Mouse (Mus musculus) brain, adult 2 months (tissue): ENCODE data around the gene Ccnjl.
A peak's percentile ranks its signal among the peaks of the same experiment; 100 is the strongest.

Experiments
- DNase-seq: peaks from one replicate; pipeline ENCODE4 v3.0.0; 2011; ENCODE audit warnings: low read depth, low spot score

Gene Ccnjl

GRCm38 (mm10) chr11:43520521-43520920 is 8.1 kb upstream of the Ccnjl start:
- no peak for DNase-seq

DNA sequence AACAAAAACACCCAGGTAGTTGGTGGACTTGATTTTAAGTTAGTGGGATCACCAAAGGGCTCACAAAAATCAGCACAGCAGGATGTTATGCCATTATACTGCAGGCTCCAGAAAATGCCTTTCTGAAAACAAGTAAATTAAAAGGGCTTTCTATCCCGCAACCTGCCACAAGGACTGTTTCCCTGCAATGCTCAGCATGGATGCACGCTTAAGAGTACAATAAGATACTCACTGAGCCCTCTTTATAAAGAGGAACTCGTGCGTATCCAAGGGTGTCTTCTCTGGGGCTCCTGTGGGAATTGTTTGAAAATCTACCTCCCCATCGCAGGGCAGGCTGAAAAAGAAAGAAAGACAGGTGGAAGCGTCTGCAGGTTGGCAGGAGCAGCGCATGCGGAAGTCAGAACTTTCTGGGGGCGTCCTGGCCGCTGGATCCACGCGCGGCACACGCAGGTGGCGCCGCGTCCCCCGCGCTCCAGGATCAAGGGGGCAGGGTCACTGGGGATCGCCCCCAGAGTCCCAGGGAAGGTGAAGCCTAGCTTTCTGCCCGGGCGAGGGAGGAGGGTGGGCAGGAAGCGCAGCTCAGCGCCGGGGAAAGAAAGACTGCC is 404 bp upstream of the Ccnjl start:
- peak; percentile 60 for DNase-seq

DNA sequence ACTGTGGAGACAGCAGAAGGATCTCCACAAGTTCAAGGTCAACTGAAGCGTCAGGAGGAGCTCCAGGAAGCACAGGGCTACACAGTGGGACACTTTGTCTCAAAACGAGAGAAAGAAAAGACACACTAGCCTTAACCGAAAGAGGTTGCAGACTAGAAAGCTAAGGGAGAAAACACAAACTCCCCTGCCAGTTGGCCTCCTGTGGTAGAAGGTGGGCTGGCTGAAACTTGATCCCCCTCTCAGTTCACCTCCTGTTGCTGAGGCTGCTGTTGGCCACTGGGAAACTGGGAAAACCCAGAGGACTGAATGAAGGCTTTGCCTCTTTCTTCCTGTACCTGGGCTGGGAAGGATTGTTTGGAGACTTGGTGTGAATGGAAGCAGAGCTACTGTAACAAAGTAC is 1.5 kb downstream of the Ccnjl start:
- DNase-seq: no peak

DNA sequence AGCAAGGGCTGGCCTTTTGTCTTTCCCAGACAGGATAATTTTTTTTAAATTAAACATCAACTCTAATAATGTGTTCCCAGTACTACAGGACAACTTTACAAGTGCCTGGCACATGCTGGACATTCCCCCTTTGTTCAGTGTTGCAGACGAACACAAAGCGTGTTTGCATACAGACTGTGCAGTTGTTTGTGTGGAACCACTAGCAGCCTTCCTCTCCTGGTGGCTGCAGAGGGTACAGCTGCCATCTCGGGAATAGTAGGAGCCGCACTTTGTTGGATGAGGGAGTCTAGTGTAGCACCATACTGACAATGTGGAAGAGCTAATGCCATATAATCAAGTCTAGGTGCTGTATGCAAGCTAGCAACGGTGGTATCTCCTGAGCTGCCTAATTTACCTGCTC is 3.0 kb downstream of the Ccnjl start:
- peak; percentile 60 for DNase-seq

GRCm38 (mm10) chr11:43537074-43537473 is 8.5 kb downstream of the Ccnjl start:
- DNase-seq: no peak

GRCm38 (mm10) chr11:43539863-43540262 is 11.3 kb downstream of the Ccnjl start:
- no peak for DNase-seq

GRCm38 (mm10) chr11:43543711-43544466 is 15.3 kb downstream of the Ccnjl start:
- DNase-seq: no peak

- DNase-seq: no peak
These were observed 16.2 kb downstream of the Ccnjl start for GRCm38 (mm10) chr11:43544819-43545218.

GRCm38 (mm10) chr11:43545873-43546475 is 17.4 kb downstream of the Ccnjl start:
- no peak for DNase-seq

- DNase-seq: no peak
These were observed 18.1 kb downstream of the Ccnjl start for GRCm38 (mm10) chr11:43546678-43547077.

GRCm38 (mm10) chr11:43548148-43548547 is 19.6 kb downstream of the Ccnjl start:
- peak; percentile 91 for DNase-seq

DNA sequence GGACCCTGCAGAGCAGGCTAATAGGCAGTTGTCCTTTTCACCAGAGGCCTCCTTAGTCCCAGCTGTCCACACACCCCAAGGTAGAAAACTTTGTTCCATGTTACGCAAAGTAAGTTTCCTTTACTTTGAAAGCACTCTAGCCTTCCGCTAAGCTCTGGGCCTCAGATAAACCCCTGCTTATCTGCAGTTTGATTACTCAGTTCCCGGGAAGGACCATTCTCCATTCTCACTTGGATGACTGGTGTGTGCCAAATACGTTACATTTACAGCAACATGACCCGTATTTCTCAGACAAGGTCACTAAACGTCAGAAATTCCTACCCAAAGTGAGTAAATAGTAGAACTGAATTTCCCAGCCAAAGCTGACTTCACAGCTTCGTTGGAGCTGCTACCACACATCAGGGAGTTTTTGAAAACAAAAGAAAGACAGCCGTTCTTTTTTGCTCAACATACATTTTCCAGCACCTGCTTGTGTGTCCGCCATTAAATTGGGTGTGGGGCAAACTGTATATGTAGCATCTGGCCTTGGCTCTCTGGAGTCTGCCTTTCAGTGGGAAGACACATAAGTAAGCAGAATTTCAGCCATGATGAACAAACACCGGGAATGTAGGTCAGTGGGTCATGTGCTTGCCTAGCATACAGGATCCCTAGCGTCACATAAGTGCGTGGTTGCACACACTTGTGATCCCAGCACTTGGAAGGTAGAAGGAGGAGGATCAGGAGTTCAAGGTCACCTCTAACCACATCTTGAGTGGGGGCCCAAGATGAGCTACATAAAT is 20.3 kb downstream of the Ccnjl start:
- peak; percentile 32 for DNase-seq

DNA sequence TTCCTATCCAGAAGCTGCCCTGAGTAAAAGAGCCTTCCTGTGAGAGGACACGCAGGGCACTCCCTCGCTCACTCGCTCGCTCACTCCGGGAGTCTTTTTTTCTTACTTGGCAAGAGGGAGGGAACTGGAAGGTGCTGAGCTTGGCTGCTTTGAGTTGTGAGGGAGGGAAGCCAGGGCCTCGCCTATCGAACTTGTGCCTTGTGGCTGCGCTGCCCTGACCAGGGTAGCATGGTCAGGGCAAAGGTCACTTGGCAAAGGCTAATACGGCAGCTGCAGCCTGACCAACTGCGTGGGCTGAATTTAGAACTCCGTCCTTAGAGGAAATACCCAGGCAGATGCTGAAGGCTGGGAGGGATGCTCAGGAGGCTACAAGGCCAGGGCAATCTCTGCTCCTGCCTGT is 21.1 kb downstream of the Ccnjl start:
- peak; percentile 53 for DNase-seq

DNA sequence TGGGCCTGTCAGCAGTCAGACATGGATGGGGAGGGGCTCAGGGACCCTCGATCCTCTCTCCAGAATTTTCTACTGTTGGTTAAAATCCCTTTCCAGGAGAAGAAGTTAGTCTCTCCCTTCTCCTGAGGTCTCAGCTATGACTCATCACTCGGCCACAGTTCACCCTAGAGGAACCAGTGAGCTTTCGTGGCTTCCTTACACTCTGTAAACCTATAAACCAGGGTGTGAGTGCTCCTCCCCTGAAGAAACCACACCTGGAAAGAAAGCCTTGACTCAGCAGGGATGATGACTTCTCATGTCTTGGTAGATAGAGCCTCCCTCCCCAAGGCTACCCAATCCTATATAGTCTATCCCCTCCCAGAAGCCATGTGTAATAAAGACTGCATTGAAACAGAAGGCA is 23.2 kb downstream of the Ccnjl start:
- DNase-seq: no peak

DNA sequence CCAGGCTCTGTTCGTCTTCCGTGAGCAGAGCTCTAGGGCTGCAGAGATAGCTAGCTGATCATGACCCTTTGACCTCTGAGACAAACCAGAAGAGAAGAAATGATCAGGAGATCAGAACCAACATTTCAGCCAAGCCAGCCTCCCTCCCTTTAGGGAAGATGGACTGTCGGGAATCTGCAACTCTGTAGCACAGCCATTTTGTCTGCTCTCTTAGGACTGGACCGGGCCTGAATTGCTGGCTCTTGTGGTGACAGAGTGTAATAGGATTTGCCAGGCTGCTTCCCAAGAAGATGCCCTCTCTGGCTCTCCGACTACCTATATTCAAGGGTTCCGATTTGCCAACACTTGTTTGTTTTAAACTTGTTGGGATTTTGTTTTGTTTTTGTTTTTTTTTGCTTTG is 24.1 kb downstream of the Ccnjl start:
- DNase-seq: no peak

DNA sequence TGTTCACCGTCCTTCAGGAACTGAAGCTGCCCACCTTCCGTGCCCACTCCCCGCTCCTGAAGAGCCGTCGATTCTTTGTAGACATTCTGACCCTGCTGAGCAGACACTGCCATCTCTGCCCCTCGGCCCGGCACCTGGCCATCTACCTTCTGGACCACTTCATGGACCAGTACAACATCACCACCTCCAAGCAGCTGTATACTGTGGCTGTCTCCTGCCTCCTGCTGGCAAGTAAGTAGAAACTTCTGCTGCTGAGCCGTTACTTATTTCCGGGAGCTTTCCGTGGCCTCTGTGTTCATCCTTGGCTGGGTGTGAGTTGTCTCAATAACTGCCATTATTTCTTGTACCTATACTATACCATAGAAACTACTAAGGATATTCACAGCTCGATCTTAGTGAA is 28.0 kb downstream of the Ccnjl start:
- no peak for DNase-seq

- DNase-seq: peak; percentile 77
These were observed 31.1 kb downstream of the Ccnjl start for GRCm38 (mm10) chr11:43559515-43560292.

GRCm38 (mm10) chr11:43563654-43564244 is 35.2 kb downstream of the Ccnjl start:
- DNase-seq: no peak

GRCm38 (mm10) chr11:43565414-43565813 is 36.8 kb downstream of the Ccnjl start:
- DNase-seq: no peak

DNA sequence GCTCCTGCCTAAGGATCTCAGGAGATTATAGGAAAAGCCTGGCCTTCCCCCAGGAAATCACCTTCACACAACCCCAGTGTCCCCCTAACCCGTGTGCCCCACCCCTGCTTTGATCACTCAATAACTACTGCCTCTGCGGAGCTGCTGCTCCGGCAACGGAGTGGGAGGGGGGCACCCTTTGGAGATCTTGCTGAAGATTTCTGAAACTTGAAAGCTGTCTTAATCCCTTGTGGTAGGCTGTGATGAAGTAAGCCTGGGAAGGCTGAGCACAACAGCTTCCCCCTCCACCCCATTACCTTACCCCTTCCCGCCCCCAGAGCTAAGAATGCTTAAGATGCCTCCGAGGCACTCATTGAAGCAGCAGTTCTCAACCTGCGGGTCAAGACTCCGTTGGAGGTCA is 37.3 kb downstream of the Ccnjl start:
- no peak for DNase-seq

- peak; percentile 80 for DNase-seq
These were observed 38.1 kb downstream of the Ccnjl start for GRCm38 (mm10) chr11:43566696-43567095.
